Mouse (Mus musculus): Measurements from ENCODE around the gene Lpin3.

- TF ChIP-seq POLR2A (IDR thresholded peaks at IDR 0.05; ENCODE audit: low read depth, low read length) (no peak), CTCF (IDR thresholded peaks at IDR 0.05; ENCODE audit: borderline replicate concordance, insufficient read depth, low read length) (no peak)
Observed at GRCm38 (mm10) chr2:160917313-160917712, 36.8 kb downstream of the Lpin3 start.

All from embryonic fibroblast, embryonic 13.5 days (primary cell).